Mouse (Mus musculus) hindbrain, embryonic 14.5 days (tissue): ENCODE data around the gene Ttbk2. TPM values are rescaled to one million over a fixed set of nuclear protein-coding genes. Genes with fewer than 3 reads are reported as not detected.

Experiments
- ATAC-seq: fragments of 200-750 bp; cut with Nextera tagmentation; 2 replicates; pipeline ENCODE4 v1.8.0; 2017; ENCODE audit warnings: moderate number of reproducible peaks, mild to moderate bottlenecking, moderate TSS enrichment, moderate library complexity; ENCODE audit not compliant: low FRiP score
- DNase-seq: peaks from one replicate; pipeline ENCODE4 v3.0.0-alpha.2; 2015; ENCODE audit warnings: low spot score
- H3K27ac ChIP-seq: fragments of 300-500 bp; sonication (generic); 2 replicates; pipeline ENCODE4 v1.5.1; 2014; ENCODE audit warnings: mild to moderate bottlenecking, moderate library complexity
- H3K27me3 ChIP-seq: fragments of 300-500 bp; sonication (generic); 2 replicates; pipeline ENCODE4 v1.6.1; 2014; ENCODE audit warnings: mild to moderate bottlenecking, low read length, mixed read lengths; ENCODE audit not compliant: control insufficient read depth, insufficient read depth
- H3K36me3 ChIP-seq: fragments of 300-500 bp; sonication (generic); replicated peaks from 2 replicates; pipeline ENCODE4 v1.6.1; 2014; ENCODE audit not compliant: control insufficient read depth, insufficient read depth
- H3K4me1 ChIP-seq: fragments of 300-500 bp; sonication (generic); replicated peaks from 2 replicates; pipeline ENCODE4 v1.6.1; 2014; ENCODE audit warnings: antibody characterized with exemption, low read length, mixed read lengths; ENCODE audit not compliant: control insufficient read depth, insufficient read depth
- H3K4me2 ChIP-seq: fragments of 300-500 bp; sonication (generic); replicated peaks from 2 replicates; pipeline ENCODE4 v1.6.1; 2014; ENCODE audit warnings: mild to moderate bottlenecking, moderate library complexity
- H3K4me3 ChIP-seq: fragments of 300-500 bp; sonication (generic); replicated peaks from 2 replicates; pipeline ENCODE4 v1.5.1; 2014; ENCODE audit warnings: mild to moderate bottlenecking, low read length
- H3K9ac ChIP-seq: fragments of 300-500 bp; sonication (generic); 2 replicates; pipeline ENCODE4 v1.6.1; 2014
- H3K9me3 ChIP-seq: fragments of 300-500 bp; sonication (generic); 2 replicates; pipeline ENCODE4 v1.6.1; 2016; ENCODE audit warnings: low read length; ENCODE audit not compliant: control insufficient read depth
- WGBS: fragments of 180-500 bp; shearing (Covaris S2); extraction: QIAGEN DNeasy Blood & Tissue Kit; methylation state at CpG from one replicate; pipeline ENCODE4 v1.1.7; 2014; 5-methylcytosine and 5-hydroxymethylcytosine counted together
- polyA plus RNA-seq: library from polyadenylated mRNA; unstranded; fragments of >200 nt; fragmentation: Nextera tagmentation; extraction: Ambion mirVana; gene quantifications from 2 replicates; pipeline ENCODE4 v1.2.1, GENCODE M21; 2014

Gene Ttbk2
- polyA plus RNA-seq, 1 experiment from 2014 or later = 17.4 TPM

DNA sequence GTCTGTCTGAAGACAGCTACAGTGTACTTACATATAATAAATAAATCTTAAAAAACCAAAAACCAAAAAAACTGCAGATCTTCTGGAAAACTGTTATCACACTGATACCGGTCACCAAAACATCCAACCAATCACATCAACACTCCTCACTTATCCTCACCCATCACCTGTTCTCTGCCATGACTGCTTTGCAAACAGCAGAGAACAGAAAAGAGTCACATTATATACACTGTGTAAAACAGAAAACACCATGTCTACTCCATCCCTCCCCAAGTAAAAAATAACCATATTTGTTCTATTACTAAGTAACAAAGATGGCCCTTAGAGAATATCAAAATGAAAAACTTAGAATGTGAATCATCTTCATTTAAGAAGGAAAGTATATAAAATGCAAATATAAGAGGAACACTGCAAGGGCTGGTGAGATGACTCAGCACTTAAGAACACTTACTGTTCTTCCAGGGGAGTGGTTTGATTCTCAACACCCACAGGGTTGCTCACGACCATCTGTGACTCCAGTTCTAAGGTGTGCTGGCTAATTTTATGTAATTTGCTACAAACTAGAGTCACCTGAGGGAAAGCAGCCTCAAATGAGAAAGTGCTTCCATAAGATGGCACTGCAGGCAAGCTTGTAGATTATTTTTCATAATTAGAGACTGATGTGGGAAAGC is 80.0 kb downstream of the Ttbk2 start:
- 98% methylated on average over 2 of the region's 2 CpGs for WGBS
- H3K4me1 ChIP-seq = no peaks in the 10 kb centered on the region
- H3K36me3 ChIP-seq = peaks cover 67% of the 10 kb centered on the region
- H3K4me3 ChIP-seq = no peak overlapping the region
- H3K27me3 ChIP-seq = no peaks in the 10 kb centered on the region
- H3K27ac ChIP-seq = no peak overlapping the region
- H3K4me2 ChIP-seq = no peak overlapping the region
- ATAC-seq (no peak), DNase-seq (no peak)
- no peaks in the 10 kb centered on the region for H3K9me3 ChIP-seq
- no peak overlapping the region for H3K9ac ChIP-seq

DNA sequence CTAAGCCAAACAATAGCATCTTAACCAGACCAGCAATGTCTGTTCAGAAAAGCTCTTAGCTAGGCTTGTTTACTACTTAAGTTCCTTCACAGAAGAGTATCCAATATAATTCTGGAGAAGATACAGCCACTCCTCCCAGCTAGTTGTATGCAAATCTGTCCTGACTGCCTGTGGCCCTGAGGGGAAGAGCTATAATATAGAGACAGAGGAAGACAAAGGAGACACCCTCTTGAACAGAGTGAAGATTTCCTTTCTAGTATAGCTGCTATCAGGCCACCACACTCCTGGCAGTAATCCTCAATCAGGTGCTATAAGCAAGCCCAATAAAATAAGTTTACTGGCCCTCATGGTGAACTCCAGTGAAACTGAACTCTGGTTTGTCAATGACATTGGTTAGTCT is 88.5 kb downstream of the Ttbk2 start:
- Histone ChIP-seq H3K36me3 (peaks cover 58% of the 10 kb centered on the region), H3K4me3 (no peak overlapping the region), H3K4me2 (no peak overlapping the region), H3K9me3 (no peaks in the 10 kb centered on the region), H3K4me1 (no peaks in the 10 kb centered on the region), H3K9ac (no peak overlapping the region), H3K27me3 (no peaks in the 10 kb centered on the region), H3K27ac (no peak overlapping the region)
- DNase-seq (no peak), ATAC-seq (no peak)

DNA sequence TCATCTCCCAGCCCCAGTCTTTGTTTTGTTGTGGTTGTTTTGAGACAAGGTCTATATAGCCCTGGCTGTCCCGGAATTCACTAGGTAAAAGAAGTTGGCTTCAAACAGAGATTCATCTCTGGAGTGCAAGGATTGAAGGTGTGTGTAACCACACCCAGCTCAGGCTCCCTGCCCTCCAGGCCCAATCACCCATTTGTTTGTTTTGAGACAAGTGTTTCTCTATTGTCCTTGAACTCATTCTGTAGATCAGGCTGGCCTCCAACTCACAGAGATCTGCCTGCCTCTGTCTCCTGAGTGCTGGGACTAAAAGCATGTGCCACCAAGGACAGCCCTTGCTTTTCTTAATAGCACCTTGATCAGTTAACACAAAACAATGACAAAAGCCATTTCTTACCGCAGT is 102.4 kb downstream of the Ttbk2 start:
- Histone ChIP-seq H3K27me3 (no peaks in the 10 kb centered on the region), H3K36me3 (peaks cover 90% of the 10 kb centered on the region), H3K9me3 (no peaks in the 10 kb centered on the region), H3K9ac (no peak overlapping the region), H3K4me1 (no peaks in the 10 kb centered on the region), H3K4me3 (no peak overlapping the region), H3K4me2 (no peak overlapping the region), H3K27ac (no peak overlapping the region)
- 97% methylated on average over 2 of the region's 2 CpGs for WGBS
- DNase-seq = no peak
- ATAC-seq = no peak

DNA sequence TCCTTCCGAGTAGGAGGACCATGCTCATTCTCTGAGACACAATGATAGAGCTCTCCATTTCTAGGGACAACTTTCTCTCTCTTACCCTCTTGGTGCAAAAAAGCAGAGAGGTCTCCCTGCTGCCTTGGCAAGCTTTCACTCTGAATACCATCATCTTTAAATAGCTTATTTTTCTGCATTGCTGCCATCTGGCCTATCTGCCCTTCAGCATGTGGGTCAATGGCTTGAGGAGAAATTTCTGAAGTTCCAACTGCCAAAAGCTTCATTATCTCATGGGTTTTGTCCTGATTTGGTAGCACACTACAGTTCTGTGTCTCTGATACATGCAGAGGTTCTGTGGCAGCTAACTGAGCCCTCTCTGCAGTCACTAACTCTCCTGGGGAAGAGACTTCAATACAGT is 104.9 kb downstream of the Ttbk2 start:
- no peak overlapping the region for H3K9ac ChIP-seq
- no peaks in the 10 kb centered on the region for H3K27me3 ChIP-seq
- H3K4me2 ChIP-seq = no peak overlapping the region
- H3K4me3 ChIP-seq = no peak overlapping the region
- peaks cover 98% of the 10 kb centered on the region for H3K36me3 ChIP-seq
- DNase-seq (no peak), ATAC-seq (no peak)
- H3K9me3 ChIP-seq = no peaks in the 10 kb centered on the region
- no peaks in the 10 kb centered on the region for H3K4me1 ChIP-seq
- H3K27ac ChIP-seq = no peak overlapping the region
- 96% methylated on average over 1 of the region's 1 CpGs for whole genome bisulfite sequencing

DNA sequence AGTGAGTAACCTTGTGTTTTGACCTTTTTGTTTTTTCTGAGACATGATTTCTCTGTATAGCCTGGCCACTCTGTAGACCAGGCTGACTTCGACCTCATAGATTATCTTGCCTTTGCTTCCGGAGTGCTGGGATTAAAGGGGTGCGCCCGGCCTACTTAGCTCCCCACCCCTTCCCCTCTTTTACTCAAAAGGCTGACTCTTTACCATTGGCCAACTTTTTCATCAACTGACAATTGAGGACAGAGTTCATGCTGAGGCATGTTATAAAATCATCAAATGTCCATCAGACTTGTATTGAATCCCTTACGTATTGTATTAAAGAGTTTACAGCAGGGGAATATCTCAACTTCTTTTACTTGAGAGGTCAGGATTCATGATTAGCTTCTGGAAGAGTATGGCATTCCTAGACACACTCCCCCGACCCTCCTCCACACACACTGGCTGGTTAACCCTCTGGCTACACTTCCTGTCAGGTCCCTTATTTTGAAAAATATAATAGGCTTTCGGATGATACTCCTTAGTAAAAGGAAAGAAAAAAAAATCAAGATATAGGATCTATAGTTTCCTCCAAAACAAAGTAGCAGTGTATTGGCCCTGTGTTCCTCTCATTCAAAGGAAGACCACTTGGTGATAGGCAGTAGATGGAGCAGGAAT is 118.4 kb downstream of the Ttbk2 start:
- Histone ChIP-seq H3K36me3 (peaks cover 34% of the 10 kb centered on the region), H3K27me3 (no peaks in the 10 kb centered on the region), H3K4me3 (peak overlapping the region; percentile 96), H3K9ac (peak overlapping the region; percentile 20; the same call in 1 of the 2 replicates), H3K9me3 (no peaks in the 10 kb centered on the region), H3K4me1 (peaks cover 24% of the 10 kb centered on the region), H3K27ac (peak overlapping the region; percentile 88), H3K4me2 (peak overlapping the region; percentile 100)
- ATAC-seq (no peak; the same call in 1 of the 2 replicates), DNase-seq (no peak)
- WGBS = 44% methylated on average over 7 of the region's 7 CpGs

DNA sequence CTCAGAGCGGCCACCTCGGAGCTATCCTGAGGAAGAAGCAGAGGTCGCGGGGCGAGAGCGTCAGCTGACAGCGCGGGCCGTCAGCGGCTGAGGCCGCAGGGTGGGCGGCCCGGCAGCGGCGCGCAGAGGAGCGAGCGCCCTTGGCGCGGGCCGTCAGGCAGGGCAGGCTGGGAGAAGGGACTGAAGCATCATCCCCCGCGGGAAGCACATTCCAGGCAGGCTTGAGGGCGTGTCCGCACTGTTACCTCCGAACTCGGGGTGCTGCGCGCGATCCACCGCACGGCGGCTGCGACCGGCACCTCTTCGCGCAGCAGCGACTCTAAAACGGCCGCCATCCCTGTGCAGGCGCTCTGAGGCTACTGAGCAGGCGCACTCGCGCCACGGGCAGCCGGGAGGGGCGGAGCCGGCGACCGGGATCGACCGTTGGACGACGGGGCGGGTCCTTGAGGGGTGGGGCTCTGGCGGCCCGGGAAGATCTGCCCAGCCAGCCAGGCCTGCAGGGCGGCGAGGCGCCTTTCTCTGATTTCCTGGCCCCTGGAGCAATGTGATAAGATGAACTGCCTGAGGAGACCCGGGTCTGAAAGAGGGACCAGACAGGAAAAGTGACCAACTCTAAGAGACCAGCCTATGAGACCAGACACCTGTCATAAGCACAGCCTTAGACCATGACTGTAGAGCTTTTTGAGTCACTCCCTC is 119.1 kb downstream of the Ttbk2 start:
- WGBS = under 1% methylated on average over 60 of the region's 61 CpGs
- H3K27ac ChIP-seq = peak overlapping the region; percentile 88
- H3K9me3 ChIP-seq = no peaks in the 10 kb centered on the region
- H3K4me1 ChIP-seq = peaks cover 24% of the 10 kb centered on the region
- peak overlapping the region; percentile 96 for H3K4me3 ChIP-seq
- ATAC-seq (peak; percentile 98), DNase-seq (peak; percentile 89)
- peak overlapping the region; percentile 100 for H3K4me2 ChIP-seq
- peaks cover 34% of the 10 kb centered on the region for H3K36me3 ChIP-seq
- peak overlapping the region; percentile 91 for H3K9ac ChIP-seq
- H3K27me3 ChIP-seq = no peaks in the 10 kb centered on the region

DNA sequence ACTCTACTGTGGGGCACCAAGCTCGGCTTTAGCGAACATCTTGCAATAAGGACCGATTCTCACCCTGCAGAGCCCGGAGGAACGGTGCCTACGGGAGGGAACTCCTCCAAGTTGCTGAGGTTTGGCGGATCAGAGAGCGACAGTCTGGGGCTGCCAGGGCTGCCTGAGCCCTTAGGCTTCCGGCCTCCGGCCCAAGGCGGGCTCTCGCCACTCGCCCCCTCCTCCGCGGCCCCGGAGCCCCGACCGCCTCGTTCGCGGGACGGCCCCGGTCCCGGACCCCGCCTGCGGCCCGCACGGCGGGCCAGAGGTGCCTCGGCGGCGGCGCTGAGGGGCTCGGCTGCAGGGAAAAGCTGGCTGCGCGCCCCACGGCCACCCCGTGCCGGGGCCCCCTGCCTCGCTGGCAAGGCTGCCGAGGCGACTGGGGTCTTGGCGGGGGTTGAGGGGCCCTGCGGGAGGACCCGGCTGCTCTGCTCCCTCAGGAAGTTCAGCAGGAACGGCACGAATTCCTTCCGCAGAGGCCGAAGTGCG is 119.7 kb downstream of the Ttbk2 start:
- no peaks in the 10 kb centered on the region for H3K27me3 ChIP-seq
- no peaks in the 10 kb centered on the region for H3K9me3 ChIP-seq
- ATAC-seq (peak; percentile 55), DNase-seq (no peak)
- H3K27ac ChIP-seq = peak overlapping the region; percentile 88
- peak overlapping the region; percentile 91 for H3K9ac ChIP-seq
- H3K36me3 ChIP-seq = peaks cover 35% of the 10 kb centered on the region
- peak overlapping the region; percentile 96 for H3K4me3 ChIP-seq
- peak overlapping the region; percentile 100 for H3K4me2 ChIP-seq
- H3K4me1 ChIP-seq = peaks cover 24% of the 10 kb centered on the region
- WGBS = under 1% methylated on average over 48 of the region's 50 CpGs

DNA sequence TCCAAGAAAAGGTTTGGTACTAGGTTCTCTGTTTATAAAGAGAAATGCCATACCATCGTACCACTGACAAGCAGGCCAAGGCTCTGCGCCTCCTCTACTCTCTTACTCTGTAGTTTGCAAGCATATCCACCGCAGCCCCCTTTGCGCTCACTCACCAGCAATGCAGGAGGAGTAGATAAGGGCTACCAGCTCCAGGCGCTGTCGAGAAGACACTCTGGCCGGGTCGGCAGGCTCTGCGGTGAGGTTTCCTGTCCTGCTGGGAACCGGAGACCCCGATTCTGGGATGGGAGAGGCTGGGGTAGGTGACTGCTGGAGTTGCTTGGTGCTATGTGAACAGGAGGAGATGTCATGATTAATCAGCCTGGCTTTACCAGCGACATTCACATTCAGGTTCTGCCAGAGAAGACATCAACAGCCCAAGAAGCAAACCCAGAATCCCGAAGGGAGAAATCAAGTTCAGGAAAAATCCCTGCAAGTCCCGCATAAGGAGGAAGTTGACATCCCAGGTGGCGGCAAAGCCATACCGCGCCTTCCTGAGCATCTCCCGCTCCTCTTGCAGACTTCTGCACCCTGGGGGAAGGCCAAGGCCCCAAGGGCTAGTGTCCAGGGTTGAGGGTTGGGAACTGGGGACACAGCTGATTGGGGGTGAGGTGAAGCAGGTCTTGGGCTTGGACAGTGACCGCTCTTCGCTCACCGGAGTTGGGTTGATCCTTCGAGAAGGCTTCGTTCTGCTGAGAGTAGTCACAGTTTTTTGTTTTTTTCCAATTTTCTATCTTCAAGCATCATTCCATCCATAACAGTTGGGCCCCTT is 120.4 kb downstream of the Ttbk2 start:
- Histone ChIP-seq H3K9me3 (no peaks in the 10 kb centered on the region), H3K27ac (no peak overlapping the region), H3K27me3 (no peaks in the 10 kb centered on the region), H3K4me1 (peaks cover 24% of the 10 kb centered on the region), H3K4me2 (peak overlapping the region; percentile 100), H3K9ac (peak overlapping the region; percentile 91), H3K36me3 (peaks cover 40% of the 10 kb centered on the region), H3K4me3 (peak overlapping the region; percentile 96)
- ATAC-seq (no peak), DNase-seq (no peak)
- WGBS = 10% methylated on average over 23 of the region's 23 CpGs

DNA sequence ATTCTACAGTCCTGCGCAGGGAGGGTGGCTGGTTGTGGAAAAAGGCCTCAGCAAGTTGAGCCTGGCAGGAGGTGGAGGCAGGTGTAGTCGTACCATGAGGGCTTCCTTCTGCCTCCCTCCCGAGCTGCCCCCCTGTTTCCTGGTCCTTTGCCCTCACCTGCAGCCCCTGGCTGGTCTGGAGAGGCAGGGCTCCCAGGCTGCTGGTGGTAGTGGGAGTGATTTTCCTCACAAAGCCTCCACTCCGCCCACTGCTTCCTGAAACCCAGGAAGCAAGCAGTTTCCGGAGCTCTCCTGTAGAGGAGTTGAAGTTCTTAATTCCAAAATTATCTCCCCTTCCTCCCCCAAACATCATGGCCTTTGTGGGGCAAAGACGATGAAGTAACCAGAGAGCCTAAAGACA is 126.2 kb downstream of the Ttbk2 start:
- no peak overlapping the region for H3K9ac ChIP-seq
- peaks cover 98% of the 10 kb centered on the region for H3K36me3 ChIP-seq
- H3K4me2 ChIP-seq = no peak overlapping the region
- no peaks in the 10 kb centered on the region for H3K27me3 ChIP-seq
- DNase-seq (no peak), ATAC-seq (no peak)
- H3K9me3 ChIP-seq = no peaks in the 10 kb centered on the region
- H3K4me3 ChIP-seq = no peak overlapping the region
- WGBS = 86% methylated on average over 6 of the region's 6 CpGs
- peaks cover 8% of the 10 kb centered on the region for H3K4me1 ChIP-seq
- H3K27ac ChIP-seq = no peak overlapping the region
